Mouse (Mus musculus) C2C12 (cell line): ENCODE measurements around the gene Ifit2. TPM values are rescaled to one million over a fixed set of nuclear protein-coding genes. Genes with fewer than 3 reads are reported as not detected.
A peak's percentile ranks its signal among the peaks of the same experiment; 100 is the strongest.
"Not testable (repeated sequence)": the region's sequence is repeated elsewhere in the genome, so short reads cannot be mapped to it uniquely, and the experiment has no call there.

Experiments used
- H3K27me3 ChIP-seq: one replicate; pipeline ENCODE4 v1.6.1; 2011; ENCODE audit not compliant: control insufficient read depth, insufficient read depth, insufficient read length
- H3K36me3 ChIP-seq: one replicate; pipeline ENCODE4 v1.6.1; 2011; ENCODE audit not compliant: control insufficient read depth, insufficient read depth
- H3K4me3 ChIP-seq: one replicate; pipeline ENCODE4 v1.5.1; 2011; ENCODE audit warnings: mild to moderate bottlenecking, control low read depth; ENCODE audit not compliant: poor library complexity, insufficient read depth, severe bottlenecking
- H3K79me2 ChIP-seq: one replicate; pipeline ENCODE4 v1.6.1; 2011; ENCODE audit not compliant: control insufficient read depth, insufficient read depth
- H3K79me3 ChIP-seq: one replicate; pipeline ENCODE4 v1.6.1; 2011; ENCODE audit warnings: low read depth, control low read depth
- H3ac ChIP-seq: one replicate; pipeline ENCODE3; 2011; ENCODE audit warnings: low read depth; ENCODE audit not compliant: control insufficient read depth, insufficient read length
- CEBPB ChIP-seq: IDR thresholded peaks from one replicate; pipeline ENCODE4 v1.6.1; 2011; ENCODE audit warnings: low read depth, mild to moderate bottlenecking, control low read depth, moderate library complexity
- CTCF ChIP-seq: IDR thresholded peaks from one replicate; pipeline ENCODE4 v1.5.1; 2011; ENCODE audit not compliant: control insufficient read depth, insufficient read depth, insufficient read length
- FOSL1 ChIP-seq: IDR thresholded peaks from one replicate; pipeline ENCODE4 v1.8.0; 2011; ENCODE audit warnings: mild to moderate bottlenecking, low read length; ENCODE audit not compliant: poor library complexity, insufficient read depth, severe bottlenecking
- MAX ChIP-seq: IDR thresholded peaks from one replicate; pipeline ENCODE4 v1.6.1; 2011; ENCODE audit warnings: mild to moderate bottlenecking, control low read depth
- MYOD1 ChIP-seq: IDR thresholded peaks from one replicate; pipeline ENCODE4 v1.6.1; 2011; ENCODE audit warnings: low read depth; ENCODE audit not compliant: control insufficient read depth, insufficient read length
- MYOG ChIP-seq: IDR thresholded peaks from one replicate; pipeline ENCODE4 v1.6.1; 2011; ENCODE audit not compliant: control insufficient read depth, insufficient read length; ENCODE audit errors: extremely low read depth
- USF1 ChIP-seq: IDR thresholded peaks from one replicate; pipeline ENCODE4 v1.6.1; 2011; ENCODE audit warnings: low read depth, mild to moderate bottlenecking, control low read depth, moderate library complexity
- polyA plus RNA-seq: library from polyadenylated mRNA; unstranded; fragments of >200 nt; fragmentation: generic; extraction: Trizol; gene quantifications from one replicate; pipeline ENCODE4 v1.2.1, GENCODE M21; 2012; ENCODE audit warnings: missing spikeins

Gene Ifit2
- polyA plus RNA-seq, 1 experiment = 1.6 TPM

GRCm38 (mm10) chr19:34585740-34586458 lies 35.4 kb downstream of the Ifit2 start:
- H3ac ChIP-seq, H3K27me3 ChIP-seq, H3K36me3 ChIP-seq, H3K79me2 ChIP-seq, H3K4me3 ChIP-seq, H3K79me3 ChIP-seq: not testable (repeated sequence)

GRCm38 (mm10) chr19:34587898-34588692 lies 37.6 kb downstream of the Ifit2 start:
- not testable (repeated sequence) for H3K36me3 ChIP-seq, H3K79me3 ChIP-seq, H3K79me2 ChIP-seq, H3ac ChIP-seq, H3K27me3 ChIP-seq, H3K4me3 ChIP-seq

GRCm38 (mm10) chr19:34588959-34589358 lies 38.5 kb downstream of the Ifit2 start:
- Histone ChIP-seq H3K79me3 (no peaks in the 10 kb centered on the region), H3K79me2 (no peaks in the 10 kb centered on the region), H3K36me3 (no peaks in the 10 kb centered on the region), H3K4me3 (no peak overlapping the region), H3ac (no peak overlapping the region), H3K27me3 (no peaks in the 10 kb centered on the region)
- TF ChIP-seq MYOD1 (no peak), FOSL1 (no peak), CEBPB (no peak), MYOG (no peak), MAX (no peak), CTCF (no peak), USF1 (no peak)

GRCm38 (mm10) chr19:34593456-34593855 lies 43.0 kb downstream of the Ifit2 start:
- no peaks in the 10 kb centered on the region for H3K36me3 ChIP-seq
- no peak overlapping the region for H3ac ChIP-seq
- H3K79me3 ChIP-seq = no peaks in the 10 kb centered on the region
- peaks cover 1% of the 10 kb centered on the region for H3K27me3 ChIP-seq
- no peaks in the 10 kb centered on the region for H3K79me2 ChIP-seq
- TF ChIP-seq CEBPB = no peak
- no peak for TF ChIP-seq CTCF
- TF ChIP-seq FOSL1 = no peak
- TF ChIP-seq USF1 = no peak
- no peak for TF ChIP-seq MYOG
- TF ChIP-seq MAX = no peak
- no peak for TF ChIP-seq MYOD1
- no peak overlapping the region for H3K4me3 ChIP-seq

- not testable (repeated sequence) for H3K4me3 ChIP-seq
Observed at GRCm38 (mm10) chr19:34594523-34594922, 44.0 kb downstream of the Ifit2 start.

GRCm38 (mm10) chr19:34596811-34597210 lies 46.3 kb downstream of the Ifit2 start:
- no peaks in the 10 kb centered on the region for H3K79me3 ChIP-seq
- H3K79me2 ChIP-seq = no peaks in the 10 kb centered on the region
- H3K36me3 ChIP-seq = no peaks in the 10 kb centered on the region
- H3K4me3 ChIP-seq = no peak overlapping the region
- no peak overlapping the region for H3ac ChIP-seq
- H3K27me3 ChIP-seq = peaks cover 3% of the 10 kb centered on the region
- peak; percentile 41 for TF ChIP-seq CEBPB
- no peak for TF ChIP-seq MYOD1

More at GRCm38 (mm10) chr19:34594523-34594922, 44.0 kb downstream of the Ifit2 start:
- H3K27me3 ChIP-seq, H3ac ChIP-seq, H3K36me3 ChIP-seq, H3K79me3 ChIP-seq, H3K79me2 ChIP-seq: not testable (repeated sequence)
